Mouse (Mus musculus) embryonic facial prominence, embryonic 15.5 days (tissue): ENCODE results near the gene BC035044. TPM values are rescaled to one million over a fixed set of nuclear protein-coding genes. Genes with fewer than 3 reads are reported as not detected.
"Not testable (repeated sequence)": the region's sequence is repeated elsewhere in the genome, so short reads cannot be mapped to it uniquely, and the experiment has no call there.

ENCODE experiments used
- ATAC-seq: fragments of 200-750 bp; cut with Nextera tagmentation; 2 replicates; pipeline ENCODE4 v1.8.0; 2017; ENCODE audit warnings: low read depth, moderate TSS enrichment; ENCODE audit not compliant: insufficient number of reproducible peaks, low FRiP score, low TSS enrichment
- H3K27ac ChIP-seq: fragments of 300-500 bp; sonication (generic); replicated peaks from 2 replicates; pipeline ENCODE4 v1.5.1; 2015; ENCODE audit warnings: mild to moderate bottlenecking, inconsistent platforms
- H3K27me3 ChIP-seq: fragments of 300-500 bp; sonication (generic); 2 replicates; pipeline ENCODE4 v1.6.1; 2015; ENCODE audit warnings: inconsistent platforms
- H3K36me3 ChIP-seq: fragments of 300-500 bp; sonication (generic); 2 replicates; pipeline ENCODE4 v1.6.1; 2015; ENCODE audit warnings: mild to moderate bottlenecking, inconsistent platforms
- H3K4me1 ChIP-seq: fragments of 300-500 bp; sonication (generic); 2 replicates; pipeline ENCODE4 v1.6.1; 2015; ENCODE audit warnings: inconsistent platforms
- H3K4me2 ChIP-seq: fragments of 300-500 bp; sonication (generic); replicated peaks from 2 replicates; pipeline ENCODE4 v1.6.1; 2015; ENCODE audit warnings: mild to moderate bottlenecking, inconsistent platforms
- H3K4me3 ChIP-seq: fragments of 300-500 bp; sonication (generic); replicated peaks from 2 replicates; pipeline ENCODE4 v1.5.1; 2015; ENCODE audit warnings: mild to moderate bottlenecking, inconsistent platforms
- H3K9ac ChIP-seq: fragments of 300-500 bp; sonication (generic); 2 replicates; pipeline ENCODE4 v1.6.1; 2015; ENCODE audit warnings: inconsistent platforms
- H3K9me3 ChIP-seq: fragments of 300-500 bp; sonication (generic); replicated peaks from 2 replicates; pipeline ENCODE4 v1.6.1; 2016; ENCODE audit warnings: inconsistent platforms
- WGBS: fragments of 180-500 bp; shearing (Covaris S2); methylation state at CpG from one replicate; pipeline ENCODE4 v1.1.7; 2015; 5-methylcytosine and 5-hydroxymethylcytosine counted together
- polyA plus RNA-seq: library from polyadenylated mRNA; unstranded; fragments of >200 nt; fragmentation: Nextera tagmentation; extraction: Ambion mirVana; gene quantifications from 2 replicates; pipeline ENCODE4 v1.2.1, GENCODE M21; 2015

Gene BC035044
- polyA plus RNA-seq, 1 experiment from 2014 or later: 0.49 TPM

- WGBS: 83% methylated on average over 3 of the region's 3 CpGs
- not testable (repeated sequence) for H3K27ac ChIP-seq, H3K4me2 ChIP-seq, H3K9ac ChIP-seq, H3K36me3 ChIP-seq, H3K4me3 ChIP-seq, H3K9me3 ChIP-seq, ATAC-seq, H3K27me3 ChIP-seq
- H3K4me1 ChIP-seq: peaks cover 29% of the 10 kb centered on the region
Observed at GRCm38 (mm10) chr6:128840669-128841068, 50.3 kb downstream of the BC035044 start.

GRCm38 (mm10) chr6:128839921-128840320 lies 51.0 kb downstream of the BC035044 start:
- 65% methylated on average over 7 of the region's 7 CpGs for whole genome bisulfite sequencing
- H3K4me2 ChIP-seq: peak overlapping the region; percentile 70
- peak overlapping the region; percentile 82 for H3K4me3 ChIP-seq
- no peaks in the 10 kb centered on the region for H3K9me3 ChIP-seq
- H3K27ac ChIP-seq: 0 out of 2 replicates have a peak overlapping the region, but pooled peaks have one; percentile 11
- H3K36me3 ChIP-seq: no peaks in the 10 kb centered on the region
- no peak for ATAC-seq
- H3K27me3 ChIP-seq: no peaks in the 10 kb centered on the region
- H3K9ac ChIP-seq: no peak overlapping the region
- peaks cover 29% of the 10 kb centered on the region for H3K4me1 ChIP-seq

GRCm38 (mm10) chr6:128839266-128839771 lies 51.6 kb downstream of the BC035044 start:
- H3K27ac ChIP-seq: peak overlapping the region; percentile 98
- H3K4me3 ChIP-seq: peak overlapping the region; percentile 82
- no peaks in the 10 kb centered on the region for H3K9me3 ChIP-seq
- ATAC-seq: no peak
- peak overlapping the region; percentile 42 for H3K9ac ChIP-seq
- peak overlapping the region; percentile 70 for H3K4me2 ChIP-seq
- H3K27me3 ChIP-seq: no peaks in the 10 kb centered on the region
- H3K36me3 ChIP-seq: no peaks in the 10 kb centered on the region
- peaks cover 25% of the 10 kb centered on the region for H3K4me1 ChIP-seq
- WGBS: under 1% methylated on average over 17 of the region's 17 CpGs

GRCm38 (mm10) chr6:128838342-128839265 lies 52.3 kb downstream of the BC035044 start:
- H3K27me3 ChIP-seq: no peaks in the 10 kb centered on the region
- peak overlapping the region; percentile 82 for H3K4me3 ChIP-seq
- no peaks in the 10 kb centered on the region for H3K9me3 ChIP-seq
- under 1% methylated on average over 49 of the region's 49 CpGs for WGBS
- H3K4me2 ChIP-seq: peak overlapping the region; percentile 70
- peak overlapping the region; percentile 98 for H3K27ac ChIP-seq
- ATAC-seq: peak; percentile 58; the same call in 1 of the 2 replicates
- H3K36me3 ChIP-seq: no peaks in the 10 kb centered on the region
- H3K4me1 ChIP-seq: peaks cover 22% of the 10 kb centered on the region; the same call in 1 of the 2 replicates
- peak overlapping the region; percentile 80 for H3K9ac ChIP-seq

- 1% methylated on average over 14 of the region's 14 CpGs for WGBS
- peak overlapping the region; percentile 70 for H3K4me2 ChIP-seq
- H3K9ac ChIP-seq: peak overlapping the region; percentile 44
- peak overlapping the region; percentile 98 for H3K27ac ChIP-seq
- H3K4me1 ChIP-seq: peaks cover 22% of the 10 kb centered on the region; the same call in 1 of the 2 replicates
- H3K27me3 ChIP-seq: no peaks in the 10 kb centered on the region
- no peaks in the 10 kb centered on the region for H3K9me3 ChIP-seq
- no peaks in the 10 kb centered on the region for H3K36me3 ChIP-seq
- no peak for ATAC-seq
- peak overlapping the region; percentile 82 for H3K4me3 ChIP-seq
Observed at GRCm38 (mm10) chr6:128837454-128838341, 53.2 kb downstream of the BC035044 start.

- peak overlapping the region; percentile 98 for H3K27ac ChIP-seq
- no peak overlapping the region for H3K9ac ChIP-seq
- H3K36me3 ChIP-seq: no peaks in the 10 kb centered on the region
- H3K27me3 ChIP-seq: no peaks in the 10 kb centered on the region
- H3K9me3 ChIP-seq: no peaks in the 10 kb centered on the region
- H3K4me1 ChIP-seq: peaks cover 19% of the 10 kb centered on the region; the same call in 1 of the 2 replicates
- H3K4me3 ChIP-seq: peak overlapping the region; percentile 82
- WGBS: 82% methylated on average over 6 of the region's 6 CpGs
- peak overlapping the region; percentile 70 for H3K4me2 ChIP-seq
- no peak for ATAC-seq
Observed at GRCm38 (mm10) chr6:128836955-128837334, 54.0 kb downstream of the BC035044 start.

GRCm38 (mm10) chr6:128836191-128836954 lies 54.6 kb downstream of the BC035044 start:
- no peak overlapping the region for H3K4me2 ChIP-seq
- no peak for ATAC-seq

GRCm38 (mm10) chr6:128835571-128835970 lies 55.4 kb downstream of the BC035044 start:
- Histone ChIP-seq H3K4me3 (no peak overlapping the region), H3K4me2 (no peak overlapping the region), H3K9ac (no peak overlapping the region), H3K9me3 (no peaks in the 10 kb centered on the region), H3K27ac (no peak overlapping the region), H3K4me1 (peaks cover 14% of the 10 kb centered on the region; the same call in 1 of the 2 replicates), H3K27me3 (no peaks in the 10 kb centered on the region), H3K36me3 (no peaks in the 10 kb centered on the region)
- 81% methylated on average over 4 of the region's 4 CpGs for WGBS
- no peak for ATAC-seq

More at GRCm38 (mm10) chr6:128836191-128836954, 54.6 kb downstream of the BC035044 start:
- no peaks in the 10 kb centered on the region for H3K36me3 ChIP-seq
- H3K27ac ChIP-seq: no peak overlapping the region
- no peak overlapping the region for H3K4me3 ChIP-seq
- no peaks in the 10 kb centered on the region for H3K9me3 ChIP-seq
- H3K27me3 ChIP-seq: no peaks in the 10 kb centered on the region
- peaks cover 14% of the 10 kb centered on the region; the same call in 1 of the 2 replicates for H3K4me1 ChIP-seq
- H3K9ac ChIP-seq: no peak overlapping the region
- 82% methylated on average over 8 of the region's 8 CpGs for WGBS

- 83% methylated on average over 10 of the region's 10 CpGs for WGBS
- no peak overlapping the region for H3K9ac ChIP-seq
- H3K4me3 ChIP-seq: no peak overlapping the region
- H3K36me3 ChIP-seq: no peaks in the 10 kb centered on the region
- 0 out of 2 replicates have a peak, but pooled peaks cover 7% of the 10 kb centered on the region for H3K4me1 ChIP-seq
- no peak overlapping the region for H3K27ac ChIP-seq
- H3K9me3 ChIP-seq: no peaks in the 10 kb centered on the region
- no peak overlapping the region for H3K4me2 ChIP-seq
- no peaks in the 10 kb centered on the region for H3K27me3 ChIP-seq
- ATAC-seq: no peak
Observed at GRCm38 (mm10) chr6:128833046-128833445, 57.9 kb downstream of the BC035044 start.

GRCm38 (mm10) chr6:128829837-128830236 lies 61.1 kb downstream of the BC035044 start:
- WGBS: 60% methylated on average over 4 of the region's 4 CpGs
- H3K27me3 ChIP-seq: no peaks in the 10 kb centered on the region
- no peak overlapping the region for H3K27ac ChIP-seq
- H3K9ac ChIP-seq: no peak overlapping the region
- ATAC-seq: no peak
- no peak overlapping the region for H3K4me3 ChIP-seq
- H3K4me2 ChIP-seq: no peak overlapping the region
- no peaks in the 10 kb centered on the region for H3K4me1 ChIP-seq
- H3K36me3 ChIP-seq: no peaks in the 10 kb centered on the region
- no peaks in the 10 kb centered on the region for H3K9me3 ChIP-seq
